Mouse (Mus musculus) olfactory bulb, adult 2 months (tissue): ENCODE measurements around the gene Hoxc6.

ENCODE experiments used
- CTCF ChIP-seq: fragments of 200-500 bp; IDR thresholded peaks from 2 replicates; pipeline ENCODE4 v1.5.1; 2012; ENCODE audit warnings: low read depth, mild to moderate bottlenecking, low read length, moderate library complexity; ENCODE audit not compliant: insufficient read depth
- POLR2A ChIP-seq: fragments of 200-500 bp; IDR thresholded peaks from 2 replicates; pipeline ENCODE4 v1.6.1; 2012; ENCODE audit warnings: mild to moderate bottlenecking, low read depth, low read length, moderate library complexity; ENCODE audit not compliant: insufficient read depth

- TF ChIP-seq POLR2A (no peak), CTCF (no peak)
Measured at GRCm38 (mm10) chr15:103010112-103010846, 12.2 kb downstream of the Hoxc6 start.
